Mouse (Mus musculus) thymus, postnatal 0 days (tissue): ENCODE data around the gene Dscaml1. TPM values are rescaled to one million over a fixed set of nuclear protein-coding genes. Genes with fewer than 3 reads are reported as not detected.

Source experiments
- DNase-seq: peaks from one replicate; pipeline ENCODE4 v3.0.0-alpha.2; 2015; ENCODE audit warnings: low spot score
- polyA plus RNA-seq: library from polyadenylated mRNA; unstranded; fragments of >200 nt; fragmentation: Nextera tagmentation; extraction: Ambion mirVana; gene quantifications from 2 replicates; pipeline ENCODE4 v1.2.1, GENCODE M21; 2015

Dscaml1 gene
- polyA plus RNA-seq, 1 experiment from 2014 or later = 1.8 TPM

- DNase-seq = no peak
Observed at GRCm38 (mm10) chr9:45451346-45451745, 24.9 kb downstream of the Dscaml1 start.

- DNase-seq = no peak
Observed at GRCm38 (mm10) chr9:45454032-45454431, 27.6 kb downstream of the Dscaml1 start.

GRCm38 (mm10) chr9:45454889-45455610 is 28.6 kb downstream of the Dscaml1 start:
- DNase-seq = no peak

GRCm38 (mm10) chr9:45457200-45457599 is 30.8 kb downstream of the Dscaml1 start:
- no peak for DNase-seq

GRCm38 (mm10) chr9:45458363-45458762 is 31.9 kb downstream of the Dscaml1 start:
- no peak for DNase-seq

- no peak for DNase-seq
Observed at GRCm38 (mm10) chr9:45465396-45466019, 39.1 kb downstream of the Dscaml1 start.

GRCm38 (mm10) chr9:45468235-45468634 is 41.8 kb downstream of the Dscaml1 start:
- no peak for DNase-seq

- no peak for DNase-seq
Observed at GRCm38 (mm10) chr9:45470746-45471471, 44.5 kb downstream of the Dscaml1 start.

GRCm38 (mm10) chr9:45471691-45472090 is 45.3 kb downstream of the Dscaml1 start:
- DNase-seq = no peak

- no peak for DNase-seq
Observed at GRCm38 (mm10) chr9:45474874-45475273, 48.4 kb downstream of the Dscaml1 start.

- no peak for DNase-seq
Observed at GRCm38 (mm10) chr9:45480936-45481335, 54.5 kb downstream of the Dscaml1 start.

GRCm38 (mm10) chr9:45486665-45487074 is 60.2 kb downstream of the Dscaml1 start:
- DNase-seq = no peak

GRCm38 (mm10) chr9:45487179-45487801 is 60.9 kb downstream of the Dscaml1 start:
- DNase-seq = no peak

- no peak for DNase-seq
Observed at GRCm38 (mm10) chr9:45490899-45491298, 64.5 kb downstream of the Dscaml1 start.

GRCm38 (mm10) chr9:45494889-45495288 is 68.5 kb downstream of the Dscaml1 start:
- no peak for DNase-seq

- DNase-seq = no peak
Observed at GRCm38 (mm10) chr9:45496340-45496739, 69.9 kb downstream of the Dscaml1 start.

- DNase-seq = no peak
Observed at GRCm38 (mm10) chr9:45496944-45497343, 70.5 kb downstream of the Dscaml1 start.

GRCm38 (mm10) chr9:45499267-45499666 is 72.8 kb downstream of the Dscaml1 start:
- DNase-seq = no peak

- DNase-seq = no peak
Observed at GRCm38 (mm10) chr9:45500071-45500595, 73.7 kb downstream of the Dscaml1 start.

GRCm38 (mm10) chr9:45501295-45501927 is 75.0 kb downstream of the Dscaml1 start:
- DNase-seq = no peak
